Mouse (Mus musculus): ENCODE results near the gene Ap2s1.

Ap2s1 gene

GRCm38 (mm10) chr7:16793010-16793725 is 55.0 kb downstream of the Ap2s1 start:
- intact Hi-C loops (cut with DNase I), result no loop called here

- intact Hi-C loops (cut with DNase I), result no loop called here
Observed at GRCm38 (mm10) chr7:16794886-16795285, 56.7 kb downstream of the Ap2s1 start.

Data from adrenal gland (tissue).